Mouse (Mus musculus) midbrain, embryonic 16.5 days (tissue): ENCODE measurements around the gene Car6. TPM values are rescaled to one million over a fixed set of nuclear protein-coding genes. Genes with fewer than 3 reads are reported as not detected.

Experiments used
- ATAC-seq: fragments of 200-750 bp; cut with Nextera tagmentation; 2 replicates; pipeline ENCODE4 v1.8.0; 2017; ENCODE audit warnings: moderate TSS enrichment
- H3K27ac ChIP-seq: fragments of 300-500 bp; sonication (generic); 2 replicates; pipeline ENCODE4 v1.5.1; 2014; ENCODE audit warnings: mild to moderate bottlenecking, low read length, mixed read lengths
- H3K27me3 ChIP-seq: fragments of 300-500 bp; sonication (generic); 2 replicates; pipeline ENCODE4 v1.6.1; 2014; ENCODE audit warnings: low read depth, low read length, mixed read lengths; ENCODE audit not compliant: control insufficient read depth, insufficient read depth
- H3K36me3 ChIP-seq: fragments of 300-500 bp; sonication (generic); 2 replicates; pipeline ENCODE4 v1.6.1; 2014; ENCODE audit warnings: mild to moderate bottlenecking, low read length, moderate library complexity, mixed read lengths; ENCODE audit not compliant: control insufficient read depth, insufficient read depth
- H3K4me1 ChIP-seq: fragments of 300-500 bp; sonication (generic); 2 replicates; pipeline ENCODE4 v1.6.1; 2014; ENCODE audit warnings: mild to moderate bottlenecking, low read length, mixed read lengths; ENCODE audit not compliant: control insufficient read depth, insufficient read depth
- H3K4me2 ChIP-seq: fragments of 300-500 bp; sonication (generic); 2 replicates; pipeline ENCODE4 v1.6.1; 2014; ENCODE audit warnings: mild to moderate bottlenecking, low read length, mixed read lengths
- H3K4me3 ChIP-seq: fragments of 300-500 bp; sonication (generic); 2 replicates; pipeline ENCODE4 v1.5.1; 2014; ENCODE audit warnings: low read depth, mild to moderate bottlenecking, low read length, moderate library complexity, mixed read lengths
- H3K9ac ChIP-seq: fragments of 300-500 bp; sonication (generic); 2 replicates; pipeline ENCODE4 v1.6.1; 2014; ENCODE audit warnings: low read depth, low read length, mixed read lengths
- H3K9me3 ChIP-seq: fragments of 300-500 bp; sonication (generic); replicated peaks from 2 replicates; pipeline ENCODE4 v1.6.1; 2014; ENCODE audit warnings: mild to moderate bottlenecking, low read length, mixed read lengths; ENCODE audit not compliant: control insufficient read depth, poor library complexity, severe bottlenecking
- WGBS: fragments of 180-500 bp; shearing (Covaris S2); extraction: QIAGEN DNeasy Blood & Tissue Kit; methylation state at CpG from one replicate; pipeline ENCODE4 v1.1.7; 2014; 5-methylcytosine and 5-hydroxymethylcytosine counted together
- polyA plus RNA-seq: library from polyadenylated mRNA; unstranded; fragments of >200 nt; fragmentation: Nextera tagmentation; extraction: Ambion mirVana; gene quantifications from 2 replicates; pipeline ENCODE4 v1.2.1, GENCODE M21; 2015

Car6 gene
- polyA plus RNA-seq: not detected in 2 replicates

- H3K27ac ChIP-seq: no peak within 1 kb of the TSS
- no peak for ATAC-seq
- no peak within 1 kb of the TSS for H3K4me3 ChIP-seq
Measured at GRCm38 (mm10) chr4:150201232-150201631, at the start of gene Car6. Car6 (minus strand) TSS chr4:150201332.

GRCm38 (mm10) chr4:150249731-150250270 is 48.7 kb upstream of the Car6 start:
- H3K9ac ChIP-seq: no peak overlapping the region
- H3K9me3 ChIP-seq: no peaks in the 10 kb centered on the region
- H3K27ac ChIP-seq: no peak overlapping the region
- no peaks in the 10 kb centered on the region for H3K27me3 ChIP-seq
- ATAC-seq: no peak
- no peak overlapping the region for H3K4me3 ChIP-seq
- no peak overlapping the region for H3K4me2 ChIP-seq
- H3K4me1 ChIP-seq: peaks cover 17% of the 10 kb centered on the region
- peaks cover 24% of the 10 kb centered on the region for H3K36me3 ChIP-seq
- 84% methylated on average over 5 of the region's 5 CpGs for whole genome bisulfite sequencing

More at GRCm38 (mm10) chr4:150201232-150201631, at the start of gene Car6:
- H3K27me3 ChIP-seq: no peaks in the 10 kb centered on the region
- no peak within 1 kb of the TSS for H3K4me2 ChIP-seq
- 74% methylated on average over 5 of the region's 5 CpGs for WGBS
- no peaks in the 10 kb centered on the region for H3K9me3 ChIP-seq
- no peaks in the 10 kb centered on the region for H3K36me3 ChIP-seq
- H3K9ac ChIP-seq: no peak within 1 kb of the TSS
- H3K4me1 ChIP-seq: no peaks in the 10 kb centered on the region

- no peak overlapping the region for H3K4me2 ChIP-seq
- no peak for ATAC-seq
- no peak overlapping the region for H3K9ac ChIP-seq
- no peaks in the 10 kb centered on the region for H3K27me3 ChIP-seq
- no peaks in the 10 kb centered on the region for H3K9me3 ChIP-seq
- 79% methylated on average over 5 of the region's 5 CpGs for WGBS
- no peak overlapping the region for H3K4me3 ChIP-seq
- H3K36me3 ChIP-seq: peaks cover 30% of the 10 kb centered on the region
- H3K4me1 ChIP-seq: peaks cover 17% of the 10 kb centered on the region
- H3K27ac ChIP-seq: no peak overlapping the region
Measured at GRCm38 (mm10) chr4:150248917-150249316, 47.8 kb upstream of the Car6 start.

GRCm38 (mm10) chr4:150248009-150248408 is 46.9 kb upstream of the Car6 start:
- Histone ChIP-seq H3K36me3 (peaks cover 34% of the 10 kb centered on the region), H3K4me2 (no peak overlapping the region)

GRCm38 (mm10) chr4:150245876-150246275 is 44.7 kb upstream of the Car6 start:
- no peaks in the 10 kb centered on the region for H3K27me3 ChIP-seq
- WGBS: 80% methylated on average over 2 of the region's 2 CpGs
- no peaks in the 10 kb centered on the region for H3K9me3 ChIP-seq
- no peak overlapping the region for H3K9ac ChIP-seq
- H3K4me2 ChIP-seq: no peak overlapping the region
- peaks cover 17% of the 10 kb centered on the region for H3K4me1 ChIP-seq
- H3K27ac ChIP-seq: no peak overlapping the region
- H3K4me3 ChIP-seq: no peak overlapping the region
- ATAC-seq: no peak
- peaks cover 44% of the 10 kb centered on the region for H3K36me3 ChIP-seq

More at GRCm38 (mm10) chr4:150248009-150248408, 46.9 kb upstream of the Car6 start:
- Histone ChIP-seq H3K27ac (no peak overlapping the region), H3K4me1 (peaks cover 17% of the 10 kb centered on the region), H3K9ac (no peak overlapping the region), H3K27me3 (no peaks in the 10 kb centered on the region), H3K4me3 (no peak overlapping the region), H3K9me3 (no peaks in the 10 kb centered on the region)
- WGBS: 59% methylated on average over 5 of the region's 5 CpGs
- ATAC-seq: peak; percentile 29; the same call in 1 of the 2 replicates

- Histone ChIP-seq H3K4me1 (peaks cover 28% of the 10 kb centered on the region), H3K27me3 (no peaks in the 10 kb centered on the region), H3K4me2 (no peak overlapping the region), H3K4me3 (no peak overlapping the region), H3K9ac (no peak overlapping the region), H3K36me3 (peaks cover 34% of the 10 kb centered on the region), H3K9me3 (no peaks in the 10 kb centered on the region), H3K27ac (no peak overlapping the region)
- 84% methylated on average over 5 of the region's 5 CpGs for WGBS
- no peak for ATAC-seq
Measured at GRCm38 (mm10) chr4:150242745-150243144, 41.6 kb upstream of the Car6 start.

- peaks cover 24% of the 10 kb centered on the region for H3K36me3 ChIP-seq
- ATAC-seq: no peak
Measured at GRCm38 (mm10) chr4:150241708-150242107, 40.6 kb upstream of the Car6 start.

GRCm38 (mm10) chr4:150240381-150240886 is 39.3 kb upstream of the Car6 start:
- Histone ChIP-seq H3K4me1 (peaks cover 31% of the 10 kb centered on the region), H3K4me3 (no peak overlapping the region), H3K4me2 (peak overlapping the region; percentile 15; the same call in 1 of the 2 replicates), H3K36me3 (peaks cover 20% of the 10 kb centered on the region), H3K27me3 (no peaks in the 10 kb centered on the region), H3K9ac (no peak overlapping the region), H3K27ac (no peak overlapping the region), H3K9me3 (no peaks in the 10 kb centered on the region)
- 88% methylated on average over 1 of the region's 1 CpGs for WGBS
- ATAC-seq: no peak

More at GRCm38 (mm10) chr4:150241708-150242107, 40.6 kb upstream of the Car6 start:
- Histone ChIP-seq H3K4me1 (peaks cover 28% of the 10 kb centered on the region), H3K9me3 (no peaks in the 10 kb centered on the region), H3K27ac (no peak overlapping the region), H3K4me2 (no peak overlapping the region), H3K4me3 (no peak overlapping the region), H3K9ac (no peak overlapping the region), H3K27me3 (no peaks in the 10 kb centered on the region)
- 64% methylated on average over 4 of the region's 4 CpGs for WGBS

- Histone ChIP-seq H3K4me1 (peaks cover 34% of the 10 kb centered on the region), H3K9ac (no peak overlapping the region), H3K27ac (no peak overlapping the region), H3K9me3 (no peaks in the 10 kb centered on the region), H3K4me3 (peak overlapping the region; percentile 16), H3K36me3 (peaks cover 20% of the 10 kb centered on the region), H3K27me3 (no peaks in the 10 kb centered on the region), H3K4me2 (peak overlapping the region; percentile 94)
- 13% methylated on average over 6 of the region's 6 CpGs for WGBS
- no peak for ATAC-seq
Measured at GRCm38 (mm10) chr4:150239951-150240368, 38.8 kb upstream of the Car6 start.
